Mouse (Mus musculus): Measurements from ENCODE around the gene Gcnt4. TPM values are rescaled to one million over a fixed set of nuclear protein-coding genes. Genes with fewer than 3 reads are reported as not detected.

Gene Gcnt4
- polyA plus RNA-seq, 1 experiment, result not detected

GRCm38 (mm10) chr13:96980561-96980960, 56.1 kb downstream of the Gcnt4 start:
- H3K4me1 ChIP-seq (ENCODE audit: control insufficient read depth, insufficient read depth, low read length), result peaks cover 13% of the 10 kb centered on the region
- H3K27ac ChIP-seq (ENCODE audit: insufficient read depth, low read depth, low read length), result no peak overlapping the region
- TF ChIP-seq POLR2A (IDR thresholded peaks at IDR 0.05; ENCODE audit: insufficient read depth, low read depth, low read length), result no peak
- TF ChIP-seq CTCF (IDR thresholded peaks at IDR 0.05; ENCODE audit: insufficient read depth, low read depth, low read length), result no peak
- H3K4me3 ChIP-seq (ENCODE audit: insufficient read depth, low read depth, low read length), result no peak overlapping the region

GRCm38 (mm10) chr13:96983251-96984126, 59.0 kb downstream of the Gcnt4 start:
- Histone ChIP-seq H3K4me3 (ENCODE audit: insufficient read depth, low read depth, low read length) (no peak overlapping the region), H3K4me1 (ENCODE audit: control insufficient read depth, insufficient read depth, low read length) (peaks cover 16% of the 10 kb centered on the region), H3K27ac (ENCODE audit: insufficient read depth, low read depth, low read length) (no peak overlapping the region)
- WGBS, result 46% methylated on average over 26 of the region's 26 CpGs
- TF ChIP-seq POLR2A (IDR thresholded peaks at IDR 0.05; ENCODE audit: insufficient read depth, low read depth, low read length) (no peak), CTCF (IDR thresholded peaks at IDR 0.05; ENCODE audit: insufficient read depth, low read depth, low read length) (no peak)

- 89% methylated on average over 5 of the region's 5 CpGs for WGBS
- Histone ChIP-seq H3K4me3 (ENCODE audit: insufficient read depth, low read depth, low read length) (no peak overlapping the region), H3K4me1 (ENCODE audit: control insufficient read depth, insufficient read depth, low read length) (peaks cover 16% of the 10 kb centered on the region), H3K27ac (ENCODE audit: insufficient read depth, low read depth, low read length) (no peak overlapping the region)
- no peak for TF ChIP-seq POLR2A (IDR thresholded peaks at IDR 0.05; ENCODE audit: insufficient read depth, low read depth, low read length)
Measured at GRCm38 (mm10) chr13:96984688-96985087, 60.2 kb downstream of the Gcnt4 start.

GRCm38 (mm10) chr13:96985599-96986275, 61.2 kb downstream of the Gcnt4 start:
- TF ChIP-seq POLR2A (IDR thresholded peaks at IDR 0.05; ENCODE audit: insufficient read depth, low read depth, low read length), result no peak
- TF ChIP-seq CTCF (IDR thresholded peaks at IDR 0.05; ENCODE audit: insufficient read depth, low read depth, low read length), result no peak
- H3K4me1 ChIP-seq (ENCODE audit: control insufficient read depth, insufficient read depth, low read length), result peaks cover 16% of the 10 kb centered on the region
- WGBS, result 50% methylated on average over 12 of the region's 12 CpGs

GRCm38 (mm10) chr13:96989129-96989528, 64.6 kb downstream of the Gcnt4 start:
- Histone ChIP-seq H3K4me1 (ENCODE audit: control insufficient read depth, insufficient read depth, low read length) (peaks cover 6% of the 10 kb centered on the region), H3K27ac (ENCODE audit: insufficient read depth, low read depth, low read length) (no peak overlapping the region), H3K4me3 (ENCODE audit: insufficient read depth, low read depth, low read length) (no peak overlapping the region)
- no peak for TF ChIP-seq CTCF (IDR thresholded peaks at IDR 0.05; ENCODE audit: insufficient read depth, low read depth, low read length)
- no peak for TF ChIP-seq POLR2A (IDR thresholded peaks at IDR 0.05; ENCODE audit: insufficient read depth, low read depth, low read length)
- 95% methylated on average over 16 of the region's 16 CpGs for WGBS

More at GRCm38 (mm10) chr13:96985599-96986275, 61.2 kb downstream of the Gcnt4 start:
- Histone ChIP-seq H3K4me3 (ENCODE audit: insufficient read depth, low read depth, low read length) (no peak overlapping the region), H3K27ac (ENCODE audit: insufficient read depth, low read depth, low read length) (no peak overlapping the region)

GRCm38 (mm10) chr13:96990045-96990444, 65.6 kb downstream of the Gcnt4 start:
- 92% methylated on average over 3 of the region's 3 CpGs for WGBS
- Histone ChIP-seq H3K27ac (ENCODE audit: insufficient read depth, low read depth, low read length) (no peak overlapping the region), H3K4me3 (ENCODE audit: insufficient read depth, low read depth, low read length) (no peak overlapping the region), H3K4me1 (ENCODE audit: control insufficient read depth, insufficient read depth, low read length) (peaks cover 5% of the 10 kb centered on the region)
- TF ChIP-seq CTCF (IDR thresholded peaks at IDR 0.05; ENCODE audit: insufficient read depth, low read depth, low read length) (no peak), POLR2A (IDR thresholded peaks at IDR 0.05; ENCODE audit: insufficient read depth, low read depth, low read length) (no peak)

GRCm38 (mm10) chr13:96990561-96991265, 66.2 kb downstream of the Gcnt4 start:
- TF ChIP-seq POLR2A (IDR thresholded peaks at IDR 0.05; ENCODE audit: insufficient read depth, low read depth, low read length) (no peak), CTCF (IDR thresholded peaks at IDR 0.05; ENCODE audit: insufficient read depth, low read depth, low read length) (no peak)
- peaks cover 3% of the 10 kb centered on the region; the same call in 1 of the 2 replicates for H3K4me1 ChIP-seq (ENCODE audit: control insufficient read depth, insufficient read depth, low read length)
- no peak overlapping the region for H3K4me3 ChIP-seq (ENCODE audit: insufficient read depth, low read depth, low read length)
- H3K27ac ChIP-seq (ENCODE audit: insufficient read depth, low read depth, low read length), result no peak overlapping the region
- 88% methylated on average over 14 of the region's 14 CpGs for WGBS

- 49% methylated on average over 8 of the region's 8 CpGs for WGBS
- no peaks in the 10 kb centered on the region for H3K4me1 ChIP-seq (ENCODE audit: control insufficient read depth, insufficient read depth, low read length)
- no peak overlapping the region for H3K27ac ChIP-seq (ENCODE audit: insufficient read depth, low read depth, low read length)
- H3K4me3 ChIP-seq (ENCODE audit: insufficient read depth, low read depth, low read length), result no peak overlapping the region
- no peak for TF ChIP-seq POLR2A (IDR thresholded peaks at IDR 0.05; ENCODE audit: insufficient read depth, low read depth, low read length)
- TF ChIP-seq CTCF (IDR thresholded peaks at IDR 0.05; ENCODE audit: insufficient read depth, low read depth, low read length), result no peak
Measured at GRCm38 (mm10) chr13:96993291-96993989, 69.0 kb downstream of the Gcnt4 start.
